Mouse (Mus musculus) layer of hippocampus, adult 18-20 months (tissue): ENCODE measurements around the gene Rabgap1. TPM values are rescaled to one million over a fixed set of nuclear protein-coding genes. Genes with fewer than 3 reads are reported as not detected.
A peak's percentile ranks its signal among the peaks of the same experiment; 100 is the strongest.
"Not testable (repeated sequence)": the region's sequence is repeated elsewhere in the genome, so short reads cannot be mapped to it uniquely, and the experiment has no call there.

ENCODE experiments used
- DNase-seq, 2 experiments: peaks; one replicate each; pipeline ENCODE4 v3.0.0; 2022; ENCODE audit warnings: low spot score in 2 of 2
- long read RNA-seq: library from polyadenylated mRNA; stranded (forward); transcript quantifications from one replicate; pipeline ENCODE4 v2.0.0, GENCODE M21; 2021
- total RNA-seq, 2 experiments: library from RNA; stranded (reverse); gene quantifications; 2 replicates each; pipeline ENCODE4 v1.2.3; 2021

Gene Rabgap1
- total RNA-seq, result 10 to 100 TPM; 83.8 to 94.8 TPM
- long read RNA-seq, full-length matches to known transcripts, result 65 of 95 reads
- long read RNA-seq, partial matches to known transcripts, result 7 of 95 reads
- long read RNA-seq, other reads (novel, unspliced or antisense), result 23 of 95 reads

- DNase-seq, result peak; percentile 96 to 97
These were observed at the start of gene Rabgap1, which contains the start of the genes Zbtb26 and Zbtb6 for GRCm38 (mm10) chr2:37442611-37443591. TSS of gene Rabgap1 (plus strand) at chr2:37443279. TSS of gene Zbtb26 (minus strand) at chr2:37443135. TSS of gene Zbtb6 (minus strand) at chr2:37443171.

DNA sequence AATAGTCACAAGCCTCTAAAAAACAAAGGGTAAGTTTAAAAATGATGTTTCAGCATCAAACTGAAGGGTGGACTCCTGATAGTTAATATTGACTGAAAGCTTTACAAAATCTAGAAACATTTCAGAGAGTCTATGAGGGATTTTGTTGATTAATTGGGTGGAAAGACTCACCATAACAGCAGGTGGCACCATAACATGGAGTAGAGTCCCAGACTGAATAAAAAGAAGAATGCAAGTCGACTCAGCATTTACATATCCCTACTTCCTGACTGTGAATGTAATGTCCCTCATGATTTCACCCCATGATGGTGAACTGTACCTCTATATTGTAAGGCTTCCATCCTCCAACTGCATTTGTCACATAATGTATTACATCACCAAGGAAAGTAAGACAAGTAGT, 47.5 kb upstream of the Rabgap1 start:
- DNase-seq, result no peak

DNA sequence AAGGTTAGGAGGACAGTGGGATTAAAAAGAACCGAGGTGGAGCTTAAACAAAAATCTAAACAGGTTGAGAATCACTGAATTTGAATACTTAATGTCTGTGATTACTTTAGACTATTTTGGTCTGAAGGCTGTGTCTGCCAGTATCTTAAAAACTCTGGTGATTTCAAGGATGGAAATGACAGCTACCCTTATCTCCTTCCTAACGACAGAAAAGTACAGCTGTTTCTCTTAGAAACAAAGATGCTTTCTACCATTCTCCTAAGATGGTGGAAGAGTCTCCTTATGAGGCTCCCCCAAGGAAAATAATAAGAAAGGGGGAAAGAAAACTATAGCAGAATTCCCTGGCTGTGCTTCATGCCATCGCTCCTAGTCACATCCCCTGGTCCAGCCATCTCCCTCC, 21.2 kb upstream of the Rabgap1 start:
- DNase-seq, result no peak

- DNase-seq, result peak; percentile 94 to 97
These were observed 20.5 kb upstream of the Rabgap1 start, which contains the start of gene Rc3h2 for GRCm38 (mm10) chr2:37422306-37423304. TSS of gene Rc3h2 (minus strand) at chr2:37422903.

- DNase-seq, result no peak
These were observed 19.4 kb upstream of the Rabgap1 start for GRCm38 (mm10) chr2:37423671-37424070.

DNA sequence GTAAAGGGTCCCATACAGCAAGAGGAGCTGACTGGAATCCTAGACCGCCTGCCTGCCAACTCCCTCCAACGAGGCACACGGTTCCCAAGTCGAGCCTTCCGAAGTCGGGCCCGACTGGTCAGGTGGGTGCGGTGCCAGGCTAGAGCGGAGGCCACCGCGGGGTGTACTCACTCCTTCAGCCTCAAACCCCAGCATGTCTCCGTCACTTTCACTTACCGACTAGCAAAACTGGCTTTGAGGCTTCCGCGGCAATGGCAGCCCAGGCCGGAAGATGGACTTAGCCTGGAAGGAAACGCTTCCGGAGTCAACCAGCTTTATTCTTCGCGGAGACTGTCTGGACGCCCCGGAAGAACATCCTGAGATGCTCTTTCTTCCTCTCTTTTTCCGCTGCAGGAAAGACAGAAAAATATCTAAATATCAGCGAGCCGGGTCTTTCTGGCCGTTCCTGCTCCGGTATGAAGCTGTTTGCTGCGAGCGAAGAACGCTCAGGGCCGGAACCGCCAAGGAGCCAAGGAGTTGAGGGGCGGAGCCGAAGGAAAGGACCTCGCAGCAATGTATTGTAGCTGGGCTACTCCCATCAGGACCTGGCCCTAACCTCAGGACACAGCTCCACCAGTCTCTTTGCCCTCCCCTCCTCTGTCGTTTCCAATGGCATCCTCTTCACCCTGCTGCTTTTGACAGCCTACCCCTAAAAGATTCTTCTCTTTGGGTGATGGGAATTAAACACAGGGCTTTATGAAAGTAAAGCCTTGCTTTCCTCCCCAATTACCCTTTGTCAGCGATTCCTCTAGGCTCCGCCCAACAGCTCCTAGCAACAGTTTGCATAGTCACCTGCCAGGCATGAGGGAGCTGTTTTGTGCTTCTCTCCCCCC, 12.2 kb upstream of the Rabgap1 start:
- peak; percentile 83 to 94 for DNase-seq

DNA sequence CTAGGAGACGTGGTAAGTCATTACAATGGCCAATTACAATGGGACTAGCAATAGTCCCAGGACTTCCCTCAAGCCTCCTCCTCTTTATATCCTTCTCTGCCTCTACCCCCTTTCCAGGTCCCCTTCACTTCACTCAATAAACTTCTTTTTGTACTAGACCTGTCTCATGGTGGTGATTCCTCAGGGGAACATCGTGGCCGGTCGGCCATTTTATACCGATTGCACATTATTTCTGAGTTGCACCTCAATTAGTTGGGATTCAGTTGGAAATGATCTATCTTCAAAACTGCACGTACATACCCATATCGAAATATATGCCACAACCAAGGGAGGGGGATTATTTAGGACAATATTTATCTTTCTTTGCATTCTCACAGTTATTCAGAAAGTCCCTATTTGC, 11.5 kb upstream of the Rabgap1 start:
- no peak for DNase-seq

DNA sequence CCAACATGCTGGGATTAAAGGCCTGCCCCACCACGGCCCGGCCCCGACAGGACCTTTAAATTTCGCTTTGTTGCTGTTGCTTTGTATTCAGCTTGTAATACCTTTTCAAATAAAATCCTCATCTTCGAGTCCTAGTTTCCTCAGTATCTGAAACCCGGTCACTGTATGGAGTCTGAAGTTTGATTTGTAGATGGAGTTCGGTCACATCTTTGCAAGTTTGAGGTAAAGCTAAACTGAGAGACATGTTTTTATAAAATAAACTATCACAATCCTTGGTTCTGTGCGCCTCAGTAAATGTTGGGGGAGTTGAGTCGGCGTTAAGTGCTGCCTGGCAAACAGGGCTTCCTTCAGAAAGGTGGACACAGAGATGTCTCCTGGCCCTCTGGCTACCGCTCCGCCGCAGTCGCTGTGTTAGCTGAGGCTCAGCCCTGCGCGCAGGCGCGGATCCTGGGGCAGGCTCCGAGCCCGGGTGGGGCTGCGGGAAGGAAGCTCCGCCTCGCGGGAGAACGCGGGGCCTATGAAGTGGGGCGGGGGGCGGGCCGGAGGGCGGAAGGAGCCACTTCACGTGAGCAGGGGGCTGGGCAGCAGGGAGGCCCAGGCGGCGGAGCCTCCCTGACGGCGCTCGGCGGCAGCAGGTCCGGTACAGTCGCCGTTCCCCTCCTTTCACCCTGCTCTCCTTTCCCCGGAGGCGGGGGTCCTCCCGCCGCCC, 8.7 kb downstream of the Rabgap1 start:
- DNase-seq, result peak; percentile 90 to 93

DNA sequence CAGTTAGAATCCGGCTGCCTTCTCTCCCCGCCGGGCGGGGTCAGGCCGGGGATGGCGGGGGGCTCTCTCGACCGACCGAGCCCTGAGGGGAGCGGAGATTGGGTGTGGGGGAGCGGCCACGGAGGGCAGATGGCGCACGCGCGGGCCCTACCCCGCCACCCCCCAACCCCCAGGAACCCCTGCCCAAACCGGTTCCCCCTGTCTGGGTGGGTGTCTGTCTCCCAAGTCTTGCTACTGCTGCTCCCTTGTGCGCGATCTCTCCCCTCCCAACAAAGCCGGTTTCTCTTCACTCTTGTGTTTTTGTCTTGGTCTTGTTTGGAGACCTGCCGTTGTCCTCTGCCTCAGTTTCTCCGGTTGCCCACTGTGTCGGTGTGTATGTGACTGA, 9.3 kb downstream of the Rabgap1 start:
- DNase-seq, result no peak

DNA sequence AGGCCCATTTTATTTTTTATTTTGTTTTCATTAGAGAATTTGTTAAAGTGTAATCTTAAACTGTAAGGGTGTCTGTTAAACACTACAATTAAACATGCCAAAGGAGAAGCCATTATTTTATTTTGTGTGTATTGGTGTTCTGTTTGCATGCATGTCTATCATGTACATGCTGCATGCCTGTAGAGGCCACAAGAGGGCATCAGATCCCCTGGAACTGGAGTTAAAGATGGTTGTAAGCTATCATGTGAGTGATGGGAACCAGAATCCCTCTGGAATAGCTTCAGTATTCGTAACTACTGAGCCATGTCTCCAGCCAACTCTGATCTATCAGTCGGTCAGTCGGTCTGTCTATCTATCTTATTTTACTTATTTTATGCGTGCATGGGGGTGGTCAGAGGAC, 17.6 kb downstream of the Rabgap1 start:
- no peak for DNase-seq

- DNase-seq, result no peak
These were observed 23.2 kb downstream of the Rabgap1 start for GRCm38 (mm10) chr2:37466266-37466665.

- DNase-seq, result no peak
These were observed 36.5 kb downstream of the Rabgap1 start for GRCm38 (mm10) chr2:37479559-37479958.

DNA sequence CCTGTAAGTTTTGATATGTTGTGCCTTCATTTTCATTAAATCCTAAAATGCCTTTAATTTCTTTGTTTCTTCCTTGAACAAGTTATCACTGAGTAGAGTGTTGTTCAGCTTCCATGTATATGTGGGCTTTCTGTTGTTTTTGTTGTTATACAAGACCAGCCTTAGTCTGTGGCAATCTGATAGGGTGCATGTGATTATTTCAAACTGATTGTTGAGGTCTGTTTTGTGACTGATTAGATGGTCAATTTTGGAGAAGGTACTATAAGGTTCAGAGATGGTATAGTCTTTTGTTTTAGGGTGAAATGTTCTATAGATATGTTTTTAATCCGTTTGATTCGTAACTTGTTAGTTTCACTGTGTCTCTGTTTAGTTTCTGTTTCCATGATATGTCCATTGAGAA, 37.0 kb downstream of the Rabgap1 start:
- no peak for DNase-seq

- no peak for DNase-seq
These were observed 41.1 kb downstream of the Rabgap1 start for GRCm38 (mm10) chr2:37484165-37484564.

- DNase-seq, result peak in 1 of 2 experiments; percentile 46
These were observed 42.3 kb downstream of the Rabgap1 start for GRCm38 (mm10) chr2:37485370-37485769.

DNA sequence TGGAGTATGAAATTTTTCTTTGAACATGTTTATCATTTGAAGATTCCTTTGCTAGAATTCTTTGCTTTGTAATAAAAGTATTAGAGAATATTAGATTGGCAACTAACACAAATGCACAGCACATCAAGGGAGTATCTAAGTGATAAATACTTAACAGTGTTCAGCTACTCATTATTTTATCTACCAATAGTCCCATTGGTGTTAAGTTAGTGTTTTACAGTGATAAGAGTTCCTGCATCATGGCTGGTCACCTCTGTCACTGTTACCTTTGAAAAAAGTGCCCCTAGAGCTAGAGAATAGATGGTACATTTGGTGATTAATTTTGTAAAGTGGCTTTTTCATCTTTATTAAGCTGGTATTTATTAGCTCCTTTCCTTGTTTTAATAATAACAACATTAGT, 43.3 kb downstream of the Rabgap1 start:
- DNase-seq, result no peak

DNA sequence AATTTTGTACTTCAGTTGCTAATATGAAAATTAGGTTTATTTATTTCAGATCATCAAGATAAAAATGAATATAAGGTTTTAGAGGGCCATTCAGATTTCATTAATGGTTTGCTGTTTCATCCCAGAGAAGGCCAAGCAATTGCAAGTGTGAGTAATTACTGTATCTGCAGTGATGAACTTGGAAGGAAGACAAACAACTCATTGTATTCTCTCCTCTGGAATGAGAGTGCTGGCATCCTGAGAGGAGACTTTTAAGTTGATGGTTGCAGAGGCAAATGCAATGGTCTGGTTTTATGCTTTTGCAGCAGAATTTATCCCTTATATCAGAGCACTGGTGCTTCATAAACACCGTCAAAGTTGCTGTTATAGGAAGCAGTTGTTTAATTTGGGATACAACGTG, 45.9 kb downstream of the Rabgap1 start:
- DNase-seq, result no peak

DNA sequence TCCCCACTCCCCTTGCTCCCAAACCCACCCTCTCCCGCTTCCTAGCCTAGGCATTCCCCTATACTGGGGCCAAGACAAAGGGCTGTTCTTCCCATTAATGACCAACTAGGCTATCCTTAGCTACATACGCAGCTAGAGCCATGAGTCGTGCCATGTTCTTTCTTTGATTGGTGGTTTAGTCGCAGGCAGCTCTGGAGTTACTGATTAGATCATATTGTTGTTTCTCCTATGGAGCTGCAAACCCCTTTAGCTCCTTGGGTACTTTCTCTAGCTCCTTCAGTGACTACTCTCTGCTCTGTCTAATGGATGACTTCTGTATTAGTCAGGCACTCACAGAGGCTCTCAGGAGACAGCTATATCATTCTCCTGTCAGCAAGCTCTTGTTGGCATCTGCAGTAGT, 54.2 kb downstream of the Rabgap1 start:
- no peak for DNase-seq

DNA sequence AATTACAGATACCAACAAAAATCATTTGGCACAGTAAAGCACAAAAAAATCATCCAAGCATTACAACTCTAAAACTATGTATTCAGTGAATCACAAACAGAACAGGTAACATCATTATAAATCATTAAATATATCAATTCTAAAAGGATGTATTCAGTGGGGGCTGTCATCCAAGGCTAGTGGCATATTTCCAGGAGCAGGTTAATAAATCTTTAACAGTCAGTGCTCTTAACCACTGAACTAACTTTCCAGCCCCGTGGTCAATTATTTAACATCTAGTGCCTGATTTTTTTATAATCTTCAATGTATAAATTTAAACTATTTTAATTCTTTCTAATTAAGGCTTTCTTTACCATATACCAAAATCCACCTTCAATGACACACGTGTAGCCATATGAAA, 62.8 kb downstream of the Rabgap1 start:
- DNase-seq, result not testable (repeated sequence)
